Mouse (Mus musculus): ENCODE data around the gene Siae.
A peak's percentile ranks its signal among the peaks of the same experiment; 100 is the strongest.

Siae gene

GRCm38 (mm10) chr9:37675287-37675686 lies 119.8 kb downstream of the Siae start:
- DNase-seq (ENCODE audit: low spot score in 2 of 2), result peak; percentile 49 to 79

GRCm38 (mm10) chr9:37681123-37681522 lies 125.6 kb downstream of the Siae start:
- DNase-seq (ENCODE audit: low spot score in 2 of 2), result peak in 1 of 2 experiments; percentile 50

GRCm38 (mm10) chr9:37687288-37687940 lies 131.9 kb downstream of the Siae start:
- DNase-seq (ENCODE audit: low spot score in 2 of 2), result no peak

DNA sequence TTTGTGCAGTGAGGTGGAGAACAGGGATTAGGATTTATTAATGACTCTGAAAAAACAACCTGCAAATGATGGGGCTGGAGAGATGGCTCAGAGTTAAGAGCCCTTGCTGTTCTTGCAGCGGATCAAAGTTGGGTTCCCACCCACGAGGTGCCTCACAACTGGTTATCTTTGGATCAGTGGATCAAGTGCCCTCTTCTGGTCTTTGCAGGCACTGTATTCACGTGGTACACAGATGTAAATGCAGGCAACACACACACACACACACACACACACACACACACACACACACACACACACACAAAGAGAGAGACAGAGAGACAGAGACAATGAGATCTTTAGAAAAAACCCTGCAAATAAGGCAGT lies 132.4 kb downstream of the Siae start:
- no peak for DNase-seq (ENCODE audit: low spot score in 2 of 2)

- DNase-seq (ENCODE audit: low spot score in 2 of 2), result no peak
Measured at GRCm38 (mm10) chr9:37689970-37690686, 134.6 kb downstream of the Siae start.
